Mouse (Mus musculus) monocyte, adult 5-6 weeks (primary cell): ENCODE data around the gene Triobp. TPM values are rescaled to one million over a fixed set of nuclear protein-coding genes. Genes with fewer than 3 reads are reported as not detected.

Source experiments
- ATAC-seq: fragments of 153-309, 156-312 bp; replicated peaks from 2 replicates; pipeline ENCODE4 v1.8.0; 2017; ENCODE audit warnings: mild to moderate bottlenecking; ENCODE audit not compliant: low TSS enrichment, insufficient number of reproducible peaks, severe bottlenecking, poor library complexity, low FRiP score
- total RNA-seq: library from RNA; stranded (forward); fragments of 200-1000, 200-491, 200-594 nt; gene quantifications from 3 replicates; pipeline ENCODE4 v1.2.3, GENCODE M21; 2017

Gene Triobp
- total RNA-seq, 1 experiment from 2014 or later: 21.8 TPM

- no peak for ATAC-seq
Measured at GRCm38 (mm10) chr15:78922700-78923099, 24.8 kb upstream of the Triobp start.

- ATAC-seq: peak; percentile 42; the same call in 1 of the 2 replicates
Measured at GRCm38 (mm10) chr15:78923585-78923984, 23.9 kb upstream of the Triobp start.

GRCm38 (mm10) chr15:78925129-78925528 is 22.4 kb upstream of the Triobp start:
- ATAC-seq: no peak

GRCm38 (mm10) chr15:78926021-78926919 is 21.3 kb upstream of the Triobp start, which contains the start of gene Lgals1:
Gene Lgals1, plus strand, starts transcription at chr15:78926725.
- ATAC-seq: no peak; the same call in 1 of the 2 replicates

- ATAC-seq: no peak
Measured at GRCm38 (mm10) chr15:78927021-78927787, 20.3 kb upstream of the Triobp start.

GRCm38 (mm10) chr15:78927788-78928457 is 19.6 kb upstream of the Triobp start:
- ATAC-seq: peak; percentile 80

GRCm38 (mm10) chr15:78928539-78928938 is 19.0 kb upstream of the Triobp start:
- ATAC-seq: no peak

GRCm38 (mm10) chr15:78930192-78930706 is 17.3 kb upstream of the Triobp start:
- ATAC-seq: no peak

- no peak for ATAC-seq
Measured at GRCm38 (mm10) chr15:78930801-78931426, 16.6 kb upstream of the Triobp start.

- peak; percentile 68 for ATAC-seq
Measured at GRCm38 (mm10) chr15:78931577-78931976, 15.9 kb upstream of the Triobp start.

GRCm38 (mm10) chr15:78934784-78935320 is 12.7 kb upstream of the Triobp start, which contains the start of gene Nol12:
Gene Nol12, plus strand, starts transcription at chr15:78934933.
- peak; percentile 86 for ATAC-seq

GRCm38 (mm10) chr15:78936403-78936802 is 11.1 kb upstream of the Triobp start:
- ATAC-seq: no peak

- ATAC-seq: no peak
Measured at GRCm38 (mm10) chr15:78937311-78937710, 10.2 kb upstream of the Triobp start.

- ATAC-seq: no peak
Measured at GRCm38 (mm10) chr15:78937963-78938362, 9.6 kb upstream of the Triobp start.

GRCm38 (mm10) chr15:78940325-78940724 is 7.2 kb upstream of the Triobp start:
- ATAC-seq: no peak

- peak; percentile 61 for ATAC-seq
Measured at GRCm38 (mm10) chr15:78942663-78943062, 4.9 kb upstream of the Triobp start.

GRCm38 (mm10) chr15:78946232-78946631 is 1.3 kb upstream of the Triobp start:
- no peak for ATAC-seq

- ATAC-seq: no peak
Measured at GRCm38 (mm10) chr15:78948152-78948725, 715 bp downstream of the Triobp start.
